Mouse (Mus musculus) layer of hippocampus, adult 8-10 months (tissue): ENCODE results near the gene Kcnq4. TPM values are rescaled to one million over a fixed set of nuclear protein-coding genes. Genes with fewer than 3 reads are reported as not detected.

Experiments used
- DNase-seq, 2 experiments: peaks; one replicate each; pipeline ENCODE4 v3.0.0; 2022; ENCODE audit warnings: low spot score in 2 of 2
- total RNA-seq, 4 experiments: library from RNA; stranded (reverse); gene quantifications; 2 replicates each; pipeline ENCODE4 v1.2.4; 2022

Kcnq4 gene
- total RNA-seq, 4 experiments from 2014 or later, result 3.8 to 4.8 (median 4.3) TPM

DNA sequence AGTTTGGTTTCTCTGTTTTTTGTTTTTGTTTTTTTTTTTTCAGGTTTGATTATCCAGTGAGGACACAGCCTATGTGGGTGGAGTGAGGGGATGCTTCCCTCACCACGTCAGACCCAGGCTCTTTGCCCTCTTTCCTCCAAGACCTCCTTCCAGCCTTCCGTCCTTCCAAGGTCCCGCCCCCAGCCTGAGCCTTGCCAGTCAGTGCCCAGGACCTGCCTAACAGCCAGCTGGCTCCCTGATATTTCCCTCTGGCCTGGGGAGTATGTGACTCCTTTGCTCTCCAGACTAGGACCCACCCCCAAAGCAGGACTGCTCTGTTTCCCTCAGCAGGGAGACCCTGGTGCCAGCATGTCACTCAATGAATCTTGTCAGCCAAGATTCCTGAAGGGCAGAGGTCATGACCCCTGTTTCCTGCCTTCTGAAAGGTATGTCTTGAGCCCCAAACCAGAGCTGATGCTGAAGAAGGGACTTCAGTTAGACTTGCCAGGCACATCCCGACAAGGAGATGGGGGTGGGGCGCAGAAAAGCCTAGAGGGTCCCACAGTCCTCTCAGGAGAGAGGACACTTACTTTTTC, 22.8 kb downstream of the Kcnq4 start:
- DNase-seq, result no peak

DNA sequence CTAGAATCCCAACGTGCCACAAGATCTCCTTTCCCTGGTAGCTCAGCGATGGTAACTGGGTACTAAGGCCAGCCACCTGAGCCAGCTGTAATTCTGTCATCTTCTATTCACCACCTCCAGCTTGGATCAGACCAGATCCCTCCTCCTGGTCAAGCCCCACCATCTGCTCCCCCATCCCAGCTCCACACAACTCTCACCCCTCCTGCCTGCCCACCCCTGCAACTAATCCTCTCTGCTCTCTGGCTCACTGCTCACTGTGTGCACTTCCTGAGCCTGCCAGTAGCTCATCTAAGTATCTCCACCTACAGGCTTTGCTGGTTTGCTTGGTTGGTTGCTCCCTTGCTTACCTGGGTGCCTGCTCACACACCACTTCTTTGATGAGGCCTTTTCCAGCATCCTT, 26.8 kb downstream of the Kcnq4 start:
- no peak for DNase-seq

DNA sequence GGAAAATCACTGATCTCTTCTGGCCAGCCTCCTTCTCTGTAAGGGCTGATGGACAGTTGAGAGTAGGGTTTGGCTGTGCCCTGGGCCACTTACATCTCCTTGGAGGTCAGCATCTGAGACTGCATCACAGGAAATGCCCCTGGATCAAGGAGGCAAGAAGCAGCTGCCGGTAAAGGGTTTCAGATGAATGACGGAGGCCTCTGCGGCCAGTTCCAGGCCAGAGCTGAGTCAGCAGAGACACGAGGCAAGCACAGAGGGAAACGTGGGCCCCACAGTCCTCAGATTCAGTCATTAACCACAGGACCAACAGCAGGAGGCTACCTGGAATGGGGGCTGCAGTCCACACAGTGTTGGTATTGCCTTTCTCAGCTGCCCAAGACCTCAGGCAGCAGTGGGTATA, 29.3 kb downstream of the Kcnq4 start:
- DNase-seq, result no peak

DNA sequence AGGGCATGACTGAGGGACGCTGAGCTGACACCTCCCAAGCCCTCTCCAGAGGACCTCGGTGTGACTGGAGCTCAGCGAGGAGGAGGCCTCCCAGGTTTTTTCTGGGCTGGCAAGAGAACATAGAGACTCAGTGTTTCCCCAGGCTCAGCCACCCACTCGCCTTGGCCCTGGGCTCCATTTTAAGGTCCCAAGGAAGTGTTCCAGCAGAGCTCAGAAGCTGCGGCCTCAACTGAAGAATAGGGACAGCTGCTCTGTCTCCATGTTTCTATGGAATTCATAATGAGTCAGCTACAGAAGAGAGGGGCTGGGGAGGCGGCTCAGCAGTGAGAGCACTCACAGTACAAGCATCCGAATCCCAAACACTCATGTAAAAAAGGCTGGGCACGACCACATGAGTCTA, 30.8 kb downstream of the Kcnq4 start:
- peak in 1 of 2 experiments; percentile 51 for DNase-seq

DNA sequence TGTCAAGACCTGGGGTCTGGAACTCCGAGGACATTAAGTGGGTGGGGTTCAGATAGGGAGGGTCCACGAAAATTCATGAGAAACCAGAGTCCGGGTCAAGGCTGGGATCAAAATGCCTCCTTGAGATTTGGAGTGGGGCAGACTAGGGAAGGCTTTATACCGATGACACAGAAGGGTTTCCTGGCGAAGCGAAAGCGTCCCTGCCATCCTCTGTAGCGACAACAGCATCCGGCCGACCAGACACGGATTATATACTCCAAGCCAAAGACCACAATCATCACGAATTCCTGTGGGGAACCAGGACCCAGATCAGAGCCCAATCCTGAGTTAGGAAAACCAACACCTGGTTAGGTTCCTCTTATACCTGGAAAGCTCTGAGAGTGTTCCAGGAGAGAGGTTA, 31.6 kb downstream of the Kcnq4 start:
- DNase-seq, result no peak

DNA sequence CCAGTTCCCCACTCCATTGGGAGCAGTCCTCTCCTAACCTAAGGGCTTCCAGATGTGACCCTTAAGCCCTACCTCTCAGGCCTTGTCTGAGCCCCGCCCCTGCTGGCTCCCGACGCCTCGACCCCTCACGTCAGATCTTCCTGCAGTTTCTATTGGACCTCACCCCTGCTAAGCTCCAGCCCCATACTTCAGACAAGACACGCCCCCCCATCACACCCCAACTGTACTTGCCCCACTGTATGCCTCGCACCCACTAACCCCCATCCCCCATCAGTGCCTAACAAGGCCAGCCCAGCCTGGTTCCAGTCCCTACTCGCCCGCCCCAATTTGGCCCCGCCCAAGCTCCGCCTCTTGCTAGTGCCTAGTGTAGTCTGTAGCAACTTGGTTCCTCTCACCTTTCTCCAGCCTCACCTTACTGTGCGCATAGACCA, 32.3 kb downstream of the Kcnq4 start:
- no peak for DNase-seq

DNA sequence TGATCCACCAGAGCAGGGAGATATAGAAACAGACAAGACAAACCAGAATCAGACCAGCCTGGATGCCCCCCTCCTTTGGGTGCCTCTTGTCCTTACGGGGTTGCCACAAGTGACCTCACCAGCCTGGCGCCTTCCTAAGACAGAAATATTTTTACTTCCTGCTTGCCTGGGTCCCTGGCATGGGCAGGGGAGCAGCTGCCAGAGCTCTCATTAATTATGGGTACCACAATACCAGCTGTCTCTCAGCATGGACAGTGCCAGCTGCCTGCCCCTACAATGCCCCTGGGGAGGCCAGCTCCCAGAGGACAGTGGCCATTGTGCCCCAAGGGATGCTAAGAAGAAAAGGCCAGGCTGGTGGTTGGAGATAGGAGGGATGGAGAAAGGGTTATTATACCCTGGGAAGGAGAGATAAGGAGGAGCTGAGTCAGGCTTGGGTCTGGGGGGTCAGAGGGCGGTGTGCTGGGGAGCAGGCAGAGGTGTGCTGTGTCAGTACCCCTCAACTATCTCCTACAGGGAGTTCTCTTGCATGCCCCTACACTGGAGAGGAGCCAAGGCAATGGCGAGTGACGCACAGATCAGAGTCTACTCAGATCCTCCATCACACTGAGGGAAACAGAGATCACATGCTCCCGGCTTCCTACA, 34.4 kb downstream of the Kcnq4 start:
- peak in 1 of 2 experiments; percentile 46 for DNase-seq

DNA sequence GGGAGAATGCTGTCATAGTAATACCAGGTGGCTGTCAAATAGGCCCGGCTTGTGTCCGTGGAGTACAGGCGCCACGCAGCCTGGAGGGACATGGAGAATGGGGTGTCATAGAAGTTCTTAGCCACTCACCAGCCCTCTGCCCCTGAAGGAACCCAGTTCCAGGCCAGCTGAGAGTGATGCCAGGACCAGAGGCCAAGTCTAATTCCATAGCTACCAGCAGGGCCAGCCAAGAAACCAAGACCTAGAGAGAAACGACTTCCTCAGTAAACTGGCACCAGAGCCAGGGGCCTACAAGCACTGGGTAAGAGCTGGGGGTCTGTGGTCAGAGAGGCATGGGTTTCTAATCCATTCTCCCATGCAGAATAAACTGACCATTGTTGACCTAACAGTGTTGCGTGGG, 35.4 kb downstream of the Kcnq4 start:
- no peak for DNase-seq

DNA sequence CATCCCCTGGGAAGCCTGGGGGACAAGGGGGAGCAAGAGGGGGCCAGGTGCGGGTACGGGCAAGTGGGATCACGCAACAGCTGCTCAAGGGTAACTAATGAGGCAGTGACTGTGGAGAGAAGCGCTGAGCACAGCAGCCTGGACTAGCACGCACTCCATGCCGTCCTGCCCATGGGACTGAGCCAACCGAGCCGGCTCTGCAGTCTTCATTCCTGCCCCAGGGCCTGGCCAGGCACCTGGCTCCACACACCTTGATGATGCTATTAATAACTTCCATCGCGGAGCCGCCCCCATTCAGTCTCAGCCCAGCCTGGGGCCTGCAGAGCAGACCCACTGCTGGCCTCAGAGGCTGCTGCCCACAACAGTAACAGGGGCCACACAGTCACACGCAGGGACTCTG, 36.2 kb downstream of the Kcnq4 start:
- no peak for DNase-seq

DNA sequence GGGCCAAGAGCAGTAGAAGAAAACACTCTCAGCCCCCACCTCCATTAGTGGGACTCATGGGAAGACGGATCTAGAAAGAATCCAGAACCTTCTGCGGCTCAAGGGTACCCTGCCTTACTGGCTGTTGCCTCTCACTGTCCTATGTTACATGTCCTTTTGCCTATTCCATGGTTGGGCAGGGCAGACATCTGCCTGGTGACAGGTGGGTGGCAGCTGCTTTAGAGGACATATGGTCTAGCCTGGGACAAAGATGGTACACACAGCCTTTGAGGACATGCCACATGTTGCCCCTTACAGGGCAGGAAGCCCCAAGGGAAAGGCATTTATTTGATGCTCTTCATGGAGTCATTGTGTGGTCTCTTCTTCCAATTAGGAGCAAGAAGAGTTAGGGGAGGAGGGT, 45.9 kb downstream of the Kcnq4 start:
- DNase-seq, result no peak

DNA sequence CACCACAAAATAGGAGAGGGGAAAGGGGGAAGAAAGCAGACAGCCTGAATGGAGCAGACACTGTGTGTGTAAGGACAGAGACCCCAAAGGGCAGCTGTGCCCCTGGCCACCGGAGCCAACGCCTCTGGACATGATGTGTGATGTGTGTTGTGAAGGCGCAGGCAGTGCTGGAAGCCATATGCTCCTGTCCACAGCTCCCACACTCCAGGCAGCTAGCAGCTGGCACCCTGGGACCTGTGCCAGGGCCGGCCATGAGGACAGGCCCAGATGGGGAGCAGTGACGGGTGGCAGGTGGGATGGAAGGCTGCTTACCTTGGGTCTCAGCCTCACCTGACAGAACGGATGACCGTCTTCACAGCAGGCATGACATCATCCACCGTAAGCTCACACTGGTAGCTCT, 46.4 kb downstream of the Kcnq4 start:
- DNase-seq, result peak in 1 of 2 experiments; percentile 59

DNA sequence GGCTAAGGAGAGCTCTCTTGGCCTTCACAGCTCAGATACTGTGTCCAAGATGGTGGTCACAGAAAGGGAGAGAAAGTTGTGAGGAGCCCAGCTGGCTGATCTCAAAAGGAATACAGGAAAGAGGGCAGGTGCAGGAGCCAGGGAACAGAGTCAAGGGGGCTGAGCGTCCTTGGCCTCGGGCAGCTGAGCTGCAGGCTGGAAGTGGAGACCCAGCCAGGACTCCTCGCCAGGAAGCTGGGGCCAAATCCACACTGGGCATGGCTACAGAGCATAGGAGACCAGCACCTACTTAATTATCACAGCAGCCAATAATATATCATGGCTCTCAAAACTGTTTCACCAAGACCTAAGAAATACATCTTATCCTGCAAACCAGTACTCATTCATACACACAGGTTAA, 47.2 kb downstream of the Kcnq4 start:
- no peak for DNase-seq

DNA sequence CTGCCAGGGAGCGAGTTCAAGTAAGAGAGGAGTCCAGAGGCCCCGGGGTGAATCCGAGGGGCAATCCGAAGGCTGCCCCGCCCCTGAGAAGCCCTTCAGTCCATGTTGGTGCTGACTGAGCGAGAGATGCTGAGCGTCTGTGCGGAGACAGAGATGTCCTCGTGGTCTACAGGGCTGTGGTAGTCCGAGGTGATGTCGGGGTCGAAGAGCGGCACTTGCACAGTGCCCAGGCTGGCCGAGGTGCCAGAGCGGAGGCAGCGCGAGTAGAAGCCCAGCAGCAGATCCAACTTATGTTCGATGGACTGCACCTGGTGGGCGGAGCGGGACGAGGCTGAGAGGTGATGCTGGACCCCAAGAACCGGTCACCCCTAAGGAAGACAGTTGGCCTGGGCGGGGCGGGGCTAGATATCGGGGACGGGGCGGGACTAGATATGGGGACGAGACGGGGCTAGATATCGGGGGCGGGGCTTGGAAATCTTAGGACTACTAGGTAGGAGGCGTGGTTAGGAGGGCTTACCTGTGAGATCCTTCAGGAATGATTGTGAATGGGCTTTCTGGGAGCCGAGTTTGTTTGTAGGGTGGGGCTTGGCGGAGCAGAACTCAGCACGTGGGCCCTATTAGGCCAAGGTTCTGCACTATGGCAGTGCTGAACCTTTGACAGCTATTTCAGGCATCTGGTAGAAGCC, 50.5 kb downstream of the Kcnq4 start:
- DNase-seq, result no peak

DNA sequence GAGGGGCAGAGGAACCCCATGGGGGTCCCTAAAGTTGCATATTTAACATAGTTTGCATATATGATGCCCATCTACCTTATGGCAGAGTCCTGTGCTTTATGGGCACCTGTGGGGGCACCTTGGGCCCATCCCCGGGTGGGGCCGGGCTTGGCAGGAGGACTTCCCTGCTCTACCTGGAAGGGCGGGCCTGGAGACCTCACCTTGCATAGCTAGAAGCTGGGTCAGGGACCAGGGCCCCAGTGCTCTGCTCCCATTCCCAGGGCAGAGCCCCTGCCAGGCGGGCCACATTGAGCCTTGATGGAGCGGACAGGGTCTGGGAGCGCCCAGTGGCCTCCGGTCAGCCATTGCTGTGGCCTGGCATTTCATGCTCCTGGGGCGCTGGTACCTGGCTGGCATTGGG, 51.1 kb downstream of the Kcnq4 start:
- DNase-seq, result no peak

DNA sequence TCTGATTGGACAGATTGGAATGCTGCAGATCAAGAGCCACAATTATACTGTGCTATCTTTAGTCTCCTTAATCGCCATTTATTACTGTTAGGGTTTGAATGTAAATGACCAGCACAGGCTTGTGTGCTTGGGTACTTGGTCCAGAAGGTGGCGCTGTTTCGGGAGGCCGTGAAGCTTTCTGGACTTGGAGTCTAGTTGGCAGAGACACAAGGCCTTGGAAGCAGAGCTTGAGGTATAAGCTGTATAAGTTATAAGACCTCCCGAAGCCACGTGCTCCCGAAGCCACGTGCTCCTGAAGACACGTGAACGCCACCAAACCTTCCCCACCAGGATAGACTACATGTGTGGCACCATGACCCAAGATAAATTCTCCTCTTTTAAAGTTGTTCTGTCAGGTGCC, 55.7 kb downstream of the Kcnq4 start:
- DNase-seq, result peak in 1 of 2 experiments; percentile 58

DNA sequence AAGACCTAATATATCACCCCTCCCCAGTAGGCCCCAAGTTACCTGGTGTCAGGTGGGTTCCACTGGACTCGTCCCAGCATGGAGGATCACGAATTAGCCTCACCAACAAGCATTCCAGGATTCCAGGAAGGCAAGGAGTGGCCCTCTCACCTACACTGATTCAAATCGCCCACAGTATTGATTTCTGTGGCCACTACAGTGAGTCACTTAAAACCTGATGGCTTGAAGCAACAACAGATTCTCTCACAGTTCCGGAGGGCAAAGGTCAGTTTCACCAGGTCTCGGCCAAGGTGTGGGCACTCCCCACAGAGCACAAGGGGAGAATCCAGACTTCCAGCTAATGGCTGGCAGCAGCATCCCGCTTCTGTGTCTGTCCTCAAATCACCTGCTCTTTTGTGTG, 59.1 kb downstream of the Kcnq4 start:
- no peak for DNase-seq

DNA sequence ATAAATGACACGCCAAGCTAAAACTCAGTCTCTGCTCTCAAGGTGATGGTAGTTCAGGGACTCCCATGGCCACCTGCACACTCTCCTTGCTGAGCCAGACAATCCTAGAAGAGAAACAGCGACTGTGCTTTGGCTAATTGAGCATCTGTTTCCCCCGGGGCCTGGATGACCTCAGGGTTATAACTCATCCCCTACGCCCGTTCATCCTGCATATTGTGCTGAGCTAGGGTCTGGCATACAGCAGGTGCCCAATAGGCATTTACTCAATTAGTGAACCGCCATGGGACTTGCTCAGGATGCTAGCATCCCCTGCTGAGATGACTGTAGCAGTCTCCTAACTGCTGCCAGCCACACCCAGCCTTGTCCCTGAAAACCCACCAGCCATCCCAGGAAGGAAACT, 61.1 kb downstream of the Kcnq4 start:
- no peak for DNase-seq

DNA sequence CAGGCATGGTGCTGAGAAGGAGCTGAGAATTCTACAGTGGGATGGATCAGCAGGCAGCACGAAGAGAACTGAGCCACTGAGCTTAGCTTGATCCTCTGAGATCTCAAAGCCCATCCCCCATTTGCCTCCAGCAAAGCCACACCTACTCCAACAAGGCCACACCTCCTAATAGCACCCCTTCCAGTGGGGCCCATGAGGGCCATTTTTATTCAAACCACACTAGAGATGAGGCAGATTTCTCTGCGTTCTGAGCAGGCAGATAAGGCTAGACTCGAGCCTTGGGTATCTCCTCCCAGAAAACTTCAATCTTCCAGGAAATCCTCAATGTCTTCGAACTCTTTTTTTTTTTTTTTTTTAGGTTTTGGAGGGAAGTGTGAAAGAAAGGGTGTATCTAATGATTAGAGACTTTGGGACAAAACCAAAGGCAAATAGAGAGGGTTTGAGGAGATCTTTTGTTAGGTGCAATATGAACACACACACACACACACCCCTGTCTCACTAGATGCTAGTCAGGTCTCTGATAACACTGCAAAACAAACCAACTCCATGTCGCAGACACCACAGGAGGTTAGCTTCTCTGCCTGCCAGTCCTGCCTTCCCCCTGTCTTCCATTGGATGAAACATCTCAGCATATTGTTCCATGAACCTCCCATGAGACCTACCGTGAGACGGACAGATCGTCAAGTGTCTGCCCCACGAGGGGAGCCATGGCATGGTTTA, 65.0 kb downstream of the Kcnq4 start:
- no peak for DNase-seq

DNA sequence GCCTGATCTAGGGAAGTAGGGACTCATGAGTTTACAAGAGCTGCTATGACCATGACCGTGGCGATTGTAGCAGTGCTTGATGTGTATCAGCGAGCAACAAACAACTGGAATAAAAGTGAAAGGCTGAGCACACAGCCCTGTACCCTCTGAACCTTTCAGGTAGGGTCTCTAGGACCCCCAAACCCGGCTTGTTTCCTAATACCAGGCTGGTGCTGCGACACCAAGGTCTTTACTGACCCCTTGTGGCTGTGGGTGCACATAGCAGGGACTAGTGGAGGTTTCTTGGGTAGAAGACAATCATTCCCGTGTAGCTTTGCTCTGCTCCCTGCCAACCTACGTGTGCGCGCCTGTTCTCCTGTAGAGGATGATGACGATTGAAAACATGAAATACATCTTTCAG, 66.2 kb downstream of the Kcnq4 start:
- peak in 1 of 2 experiments; percentile 71 for DNase-seq

DNA sequence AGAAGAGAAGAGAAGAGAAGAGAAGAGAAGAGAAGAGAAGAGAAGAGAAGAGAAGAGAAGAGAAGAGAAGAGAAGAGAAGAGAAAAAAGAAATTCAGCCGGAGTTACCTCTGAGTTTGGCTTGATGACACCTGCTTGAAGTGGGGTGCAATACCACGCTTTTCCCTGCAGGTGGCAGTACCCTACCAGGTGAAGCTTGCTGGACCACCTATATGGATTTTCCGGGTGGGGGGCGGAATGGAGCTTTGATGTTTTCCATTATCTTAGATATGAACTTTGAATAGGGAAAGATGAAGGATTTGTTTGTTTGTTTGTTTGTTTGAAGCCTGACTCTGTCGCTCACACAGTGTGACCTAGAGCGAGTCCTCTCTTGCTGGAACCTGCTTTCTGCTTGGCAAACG, 67.5 kb downstream of the Kcnq4 start:
- DNase-seq, result no peak

DNA sequence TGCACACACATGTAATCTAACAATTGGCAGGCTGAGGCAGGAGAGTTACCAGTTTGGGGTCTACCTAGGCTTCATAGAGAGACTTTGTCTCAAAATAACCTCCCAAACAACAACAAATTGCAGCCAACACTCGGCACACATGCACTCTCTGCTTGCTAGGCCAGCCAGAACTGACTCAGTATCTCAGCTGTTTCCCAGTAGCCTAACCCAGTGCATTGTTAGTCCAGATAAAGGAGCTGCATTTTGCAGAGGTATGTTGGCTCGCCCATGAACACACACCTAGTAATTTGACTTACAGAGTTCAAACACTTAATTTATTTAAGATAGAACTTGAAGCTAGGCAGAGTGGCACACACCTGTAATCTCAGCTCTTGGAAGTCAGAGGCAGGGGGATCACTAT, 72.8 kb downstream of the Kcnq4 start:
- DNase-seq, result no peak

DNA sequence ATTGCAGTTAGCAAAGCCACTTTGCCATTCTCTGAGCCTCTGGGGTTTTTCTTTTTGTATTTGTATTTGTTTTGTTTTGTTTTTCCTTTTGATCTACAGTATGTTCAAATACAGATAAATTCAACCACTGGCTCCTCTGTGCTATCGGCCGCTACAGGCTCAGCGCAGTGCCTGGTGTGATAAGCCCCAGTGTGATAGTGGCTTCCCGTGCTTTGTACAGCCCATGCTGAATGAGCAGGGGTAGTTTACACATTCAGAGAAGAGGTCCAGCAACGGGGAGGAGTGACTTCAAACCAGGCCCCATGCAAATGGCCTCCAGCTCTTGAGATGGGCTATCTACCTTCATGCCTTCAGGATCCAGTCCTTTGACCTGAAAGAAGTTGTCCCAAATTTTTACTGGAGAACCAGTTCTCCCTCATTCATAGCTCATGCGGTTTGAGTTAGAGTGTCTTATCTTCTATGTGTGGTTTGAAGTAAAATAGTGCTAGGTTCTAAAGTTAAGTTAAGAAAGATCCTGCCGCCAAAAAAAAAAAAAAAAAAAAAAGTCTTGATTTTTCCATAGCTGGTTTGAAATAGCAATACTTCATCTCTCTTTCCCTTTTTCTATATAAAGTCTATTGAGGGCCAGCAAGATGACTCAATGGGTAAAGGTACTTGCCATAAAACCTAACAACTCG, 73.5 kb downstream of the Kcnq4 start:
- DNase-seq, result no peak
